Mouse (Mus musculus): ENCODE data around the gene Dnmt3l.

DNA sequence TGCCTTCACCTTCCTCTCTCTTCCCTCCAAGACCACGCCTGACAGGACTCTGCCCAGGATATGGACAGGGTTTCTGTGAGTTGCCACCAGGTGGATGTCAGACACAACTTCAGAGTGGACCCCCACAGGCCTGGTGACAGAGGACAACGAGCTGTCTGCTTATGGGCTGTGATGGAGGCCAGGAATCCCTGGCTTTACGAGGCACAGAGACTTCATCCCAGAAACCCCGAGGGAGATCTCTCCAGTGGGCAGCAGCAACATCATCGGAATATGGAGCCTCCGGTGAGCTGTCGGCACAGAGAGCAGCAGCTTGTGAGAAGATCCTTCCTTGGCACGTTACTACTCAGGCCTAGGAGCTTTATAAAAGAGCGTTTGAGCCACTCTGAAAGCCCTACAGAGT lies 36.1 kb downstream of the Dnmt3l start:
- TF ChIP-seq ZC3H11A (IDR thresholded peaks at IDR 0.05; ENCODE audit: borderline replicate concordance, low read depth, low read length) (no peak), MAFK (IDR thresholded peaks at IDR 0.05; ENCODE audit: insufficient read depth, low read depth, low read length) (no peak), HCFC1 (IDR thresholded peaks at IDR 0.05; ENCODE audit: borderline replicate concordance, insufficient read depth, low read length) (no peak), ZNF384 (IDR thresholded peaks at IDR 0.05; ENCODE audit: low read depth, low read length) (no peak)

Data from ES-E14 (cell line).